Mouse (Mus musculus) embryo, embryonic 11 days (tissue): ENCODE results near the gene Zfhx3.

Source experiments
- DNase-seq: peaks from one replicate; pipeline ENCODE4 v3.0.0-alpha.2; 2015

Zfhx3 gene

DNA sequence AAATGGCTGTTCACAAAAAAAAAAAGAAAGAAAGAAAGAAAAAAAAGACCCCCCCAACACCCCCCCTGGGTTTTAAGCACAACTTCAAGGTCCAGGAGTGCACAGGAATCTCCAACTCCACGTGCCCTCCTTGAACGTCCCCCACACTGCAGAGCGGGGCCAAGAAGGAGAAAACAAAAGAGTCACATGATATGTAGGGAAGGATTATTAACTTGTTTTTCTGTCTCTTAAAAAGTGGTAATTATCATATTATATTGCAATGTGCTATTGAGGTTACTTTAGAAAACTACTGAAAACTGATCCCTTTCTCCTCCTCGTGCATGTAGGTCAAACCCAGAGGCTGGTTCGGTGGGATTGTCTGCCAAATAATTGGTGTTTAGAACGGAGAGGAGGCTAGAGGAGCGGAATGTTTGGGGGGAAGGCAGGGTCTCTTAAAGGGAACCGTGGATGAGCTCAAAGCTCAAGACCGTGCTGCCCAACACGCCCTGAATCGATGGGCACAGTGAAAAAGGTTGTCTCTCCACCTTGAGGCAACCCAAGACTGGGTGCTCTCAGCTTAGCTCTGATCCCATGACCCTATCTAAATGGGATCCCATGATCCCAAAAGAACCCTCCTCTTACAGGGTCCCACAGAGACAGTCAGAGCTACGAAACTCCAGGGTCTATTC lies 612.3 kb downstream of the Zfhx3 start:
- DNase-seq = no peak

GRCm38 (mm10) chr8:108563420-108563819 lies 621.0 kb downstream of the Zfhx3 start:
- DNase-seq = no peak

DNA sequence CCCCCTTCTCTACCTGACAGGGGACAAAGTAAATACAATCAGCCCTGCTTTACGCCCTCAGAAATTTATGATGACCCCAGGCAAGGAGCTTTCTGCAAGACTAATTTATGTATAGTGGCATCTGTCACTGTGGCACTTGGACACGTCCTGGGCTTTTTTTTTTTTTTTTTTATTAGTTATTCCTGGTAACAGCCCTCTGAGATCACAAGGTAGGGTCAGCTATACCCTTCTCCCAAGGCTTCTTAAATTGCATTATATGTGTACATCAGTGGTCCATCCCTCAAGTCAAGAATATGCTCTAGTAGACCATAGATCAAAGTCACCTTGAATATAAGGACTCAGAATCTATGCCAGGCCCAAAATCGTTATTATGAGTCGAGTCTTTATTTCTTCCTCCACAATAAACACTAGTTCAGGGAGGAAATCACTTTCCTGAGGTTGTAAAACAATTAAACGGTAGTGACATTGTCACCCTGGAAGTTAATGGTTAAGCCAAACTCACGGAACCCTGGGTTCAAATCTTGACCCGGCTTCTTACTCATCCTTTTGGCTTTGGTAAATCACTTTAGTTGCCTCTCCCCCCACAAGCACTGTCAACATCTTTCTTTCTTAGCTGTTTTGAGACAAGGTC lies 621.6 kb downstream of the Zfhx3 start:
- DNase-seq = no peak

GRCm38 (mm10) chr8:108566035-108566434 lies 623.6 kb downstream of the Zfhx3 start:
- DNase-seq = no peak

DNA sequence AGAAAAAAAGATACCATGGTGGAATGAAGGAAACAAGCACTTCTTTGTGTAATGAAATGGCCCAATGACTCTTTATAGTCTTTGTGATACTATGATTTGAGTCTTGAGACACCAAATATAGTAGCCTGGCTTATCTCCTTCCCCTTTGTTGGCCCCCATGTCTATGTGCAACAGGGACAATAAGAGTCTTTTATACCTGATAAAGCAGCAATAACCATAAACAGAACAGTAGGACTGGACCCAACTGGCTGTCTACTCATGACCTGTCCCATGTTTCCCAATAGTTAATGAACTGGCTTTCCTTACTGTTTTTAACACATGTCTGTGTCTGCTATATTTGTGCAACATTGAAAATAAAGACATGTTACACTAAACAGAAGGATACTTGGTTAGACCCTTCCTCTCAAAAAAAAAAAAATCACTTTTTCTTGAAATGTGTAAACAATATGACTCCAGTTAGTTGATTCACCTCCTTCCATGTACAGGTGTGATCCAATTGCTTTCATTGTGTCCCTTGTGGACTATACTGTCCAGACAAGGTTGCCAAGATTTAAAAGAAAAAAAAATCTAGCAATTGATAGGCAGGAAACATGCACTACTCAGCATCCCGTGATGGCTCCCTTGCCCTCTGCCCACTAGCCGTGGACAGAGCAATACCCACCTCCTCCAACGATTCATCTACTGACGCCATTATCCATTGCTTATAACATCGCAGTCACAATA lies 631.0 kb downstream of the Zfhx3 start:
- DNase-seq = no peak

DNA sequence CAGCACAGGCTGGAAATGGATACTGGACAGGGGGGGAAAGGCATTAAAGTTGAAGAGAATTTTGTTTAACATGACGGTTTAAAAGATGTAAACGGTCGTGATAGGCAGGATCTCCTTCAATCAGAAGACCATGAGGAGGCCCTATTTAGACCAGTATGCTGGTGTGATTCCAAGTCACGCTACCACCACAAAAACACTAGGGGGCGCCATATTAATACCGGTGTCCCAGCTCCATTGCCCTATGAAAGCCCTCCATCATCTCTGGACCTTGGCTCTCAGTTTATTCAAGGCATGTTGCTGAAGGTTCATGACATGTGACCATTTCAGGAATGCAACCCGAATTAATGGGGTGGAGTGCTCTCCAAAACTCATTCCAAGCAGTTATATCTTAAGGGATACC lies 631.7 kb downstream of the Zfhx3 start:
- DNase-seq = peak; percentile 57

- DNase-seq = no peak
Observed at GRCm38 (mm10) chr8:108577571-108577970, 635.1 kb downstream of the Zfhx3 start.

DNA sequence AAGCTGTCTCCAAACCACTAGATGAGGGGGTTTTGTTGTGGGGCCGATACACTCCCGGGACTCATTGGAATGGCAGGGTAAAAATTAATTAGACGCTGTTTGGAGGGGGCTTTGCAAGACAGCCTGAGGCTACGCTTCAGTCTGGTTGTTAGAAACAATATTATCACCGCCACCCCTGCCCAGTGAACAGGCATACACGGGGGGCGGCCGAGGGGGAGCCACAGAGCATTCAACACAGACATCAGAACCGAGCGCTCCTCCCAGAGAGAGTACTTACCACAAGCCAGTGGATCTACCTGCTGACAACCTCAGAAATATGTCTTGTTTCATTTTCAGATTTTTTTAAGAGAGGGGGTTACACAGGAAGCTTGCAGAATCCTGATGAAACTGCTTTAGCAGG lies 635.9 kb downstream of the Zfhx3 start:
- DNase-seq = no peak

- DNase-seq = peak; percentile 31
Observed at GRCm38 (mm10) chr8:108579808-108580207, 637.4 kb downstream of the Zfhx3 start.

- no peak for DNase-seq
Observed at GRCm38 (mm10) chr8:108580364-108580763, 637.9 kb downstream of the Zfhx3 start.

- DNase-seq = no peak
Observed at GRCm38 (mm10) chr8:108581557-108581956, 639.1 kb downstream of the Zfhx3 start.

GRCm38 (mm10) chr8:108582251-108582650 lies 639.8 kb downstream of the Zfhx3 start:
- DNase-seq = no peak

DNA sequence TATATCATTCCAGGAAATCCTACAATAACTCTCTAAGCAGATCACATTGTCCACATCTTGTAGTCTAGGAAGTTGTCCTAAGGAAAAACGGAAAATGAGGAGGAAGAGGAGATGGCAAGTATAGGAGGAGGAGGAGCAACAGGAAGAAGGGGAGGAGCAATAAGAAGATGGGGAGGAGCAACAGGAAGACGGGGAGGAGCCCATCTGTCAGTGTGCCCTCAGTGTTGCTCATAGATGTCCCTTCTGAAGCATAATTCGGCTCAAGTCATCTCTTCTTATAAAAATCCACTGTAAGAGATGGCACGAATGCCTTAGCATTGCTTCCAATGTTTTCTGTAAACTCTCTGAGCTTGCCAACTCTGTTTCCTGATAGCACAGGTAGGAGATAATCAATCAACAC lies 640.8 kb downstream of the Zfhx3 start:
- no peak for DNase-seq

DNA sequence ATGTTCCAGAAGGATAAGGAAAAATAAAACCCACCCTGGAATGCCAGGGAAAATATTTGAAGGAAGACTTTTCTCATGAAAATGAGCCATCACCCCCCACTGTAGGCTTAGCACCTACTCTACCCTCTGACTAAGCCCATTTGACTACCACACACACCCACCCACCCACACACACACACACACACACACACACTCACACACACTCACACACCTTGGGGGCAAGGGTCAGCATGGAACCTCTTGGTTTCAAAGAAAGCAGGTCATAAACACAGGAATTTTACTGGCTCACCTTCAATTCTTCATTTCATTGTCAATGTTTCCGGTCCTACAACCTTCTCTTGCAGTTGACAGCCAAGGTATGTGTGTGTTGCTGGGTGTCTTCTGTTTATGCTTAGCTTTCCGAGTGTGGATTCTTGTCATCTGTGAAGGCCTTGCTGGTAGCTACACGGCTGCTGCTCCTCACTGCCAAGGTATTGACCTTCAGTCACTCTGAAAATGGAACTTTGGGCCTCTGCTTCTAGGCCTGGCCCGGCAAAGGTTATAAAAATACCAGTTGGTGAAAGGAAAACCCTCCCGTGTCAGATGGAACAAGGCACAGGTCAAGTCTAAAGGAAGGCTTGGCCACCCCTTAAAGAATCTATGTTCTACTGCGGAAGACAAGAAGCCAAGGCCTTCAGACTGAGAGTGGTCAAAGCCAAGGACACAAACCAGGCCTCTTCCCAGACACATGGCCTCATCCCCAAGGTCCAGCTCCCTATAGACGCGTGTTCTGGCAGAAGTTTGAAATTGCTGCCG lies 641.6 kb downstream of the Zfhx3 start:
- DNase-seq = no peak

GRCm38 (mm10) chr8:108584662-108584978 lies 642.2 kb downstream of the Zfhx3 start:
- no peak for DNase-seq

DNA sequence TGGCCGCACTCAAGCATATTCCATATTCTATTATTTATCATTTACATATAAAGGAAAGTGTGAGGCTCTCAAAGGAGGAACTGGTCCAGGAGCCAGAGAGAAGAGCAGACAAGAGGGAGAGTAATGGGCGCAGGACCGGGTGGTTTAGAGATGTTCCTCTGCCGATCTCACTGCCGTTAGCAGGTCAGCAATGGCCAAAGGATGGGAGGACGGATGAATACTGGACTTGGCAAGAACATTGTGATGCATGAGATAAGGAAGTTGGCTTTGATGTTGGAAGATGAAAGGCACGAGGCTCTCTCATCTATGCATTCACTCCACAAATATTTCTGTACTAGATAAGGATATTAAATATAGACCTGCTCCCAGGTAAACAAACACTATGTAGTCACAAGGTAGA lies 648.6 kb downstream of the Zfhx3 start:
- DNase-seq = no peak

GRCm38 (mm10) chr8:108592028-108592724 lies 649.7 kb downstream of the Zfhx3 start:
- DNase-seq = no peak

DNA sequence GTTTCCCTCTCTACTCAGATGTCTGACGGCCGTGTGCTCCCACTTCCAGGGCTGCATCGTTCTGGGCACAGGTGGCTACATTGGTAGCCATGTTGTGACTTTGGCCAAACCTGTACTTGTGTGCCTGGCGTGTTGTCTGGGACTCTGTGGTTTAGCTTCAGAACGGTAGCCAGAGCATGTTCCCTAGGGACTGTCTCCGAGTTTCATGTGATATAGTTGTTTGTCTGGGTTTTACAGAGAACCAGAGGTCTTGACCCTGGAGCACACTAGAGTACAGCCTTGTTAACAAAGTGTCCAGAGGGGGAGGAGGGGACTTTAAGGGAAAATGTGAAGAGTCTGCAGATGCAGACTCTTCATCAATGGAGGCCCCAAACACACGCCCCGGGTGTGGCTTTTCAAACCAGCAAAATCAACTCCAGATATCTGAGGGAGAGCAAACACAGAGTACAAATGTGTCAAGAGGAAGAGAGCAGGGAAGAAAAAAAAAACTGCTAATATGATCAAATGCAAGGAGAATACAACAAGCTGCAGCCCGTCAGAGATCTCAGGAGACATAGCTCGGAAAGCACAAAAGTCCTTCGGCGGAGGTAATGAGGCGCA lies 650.6 kb downstream of the Zfhx3 start:
- DNase-seq = peak; percentile 53

GRCm38 (mm10) chr8:108593891-108594290 lies 651.4 kb downstream of the Zfhx3 start:
- peak; percentile 80 for DNase-seq

DNA sequence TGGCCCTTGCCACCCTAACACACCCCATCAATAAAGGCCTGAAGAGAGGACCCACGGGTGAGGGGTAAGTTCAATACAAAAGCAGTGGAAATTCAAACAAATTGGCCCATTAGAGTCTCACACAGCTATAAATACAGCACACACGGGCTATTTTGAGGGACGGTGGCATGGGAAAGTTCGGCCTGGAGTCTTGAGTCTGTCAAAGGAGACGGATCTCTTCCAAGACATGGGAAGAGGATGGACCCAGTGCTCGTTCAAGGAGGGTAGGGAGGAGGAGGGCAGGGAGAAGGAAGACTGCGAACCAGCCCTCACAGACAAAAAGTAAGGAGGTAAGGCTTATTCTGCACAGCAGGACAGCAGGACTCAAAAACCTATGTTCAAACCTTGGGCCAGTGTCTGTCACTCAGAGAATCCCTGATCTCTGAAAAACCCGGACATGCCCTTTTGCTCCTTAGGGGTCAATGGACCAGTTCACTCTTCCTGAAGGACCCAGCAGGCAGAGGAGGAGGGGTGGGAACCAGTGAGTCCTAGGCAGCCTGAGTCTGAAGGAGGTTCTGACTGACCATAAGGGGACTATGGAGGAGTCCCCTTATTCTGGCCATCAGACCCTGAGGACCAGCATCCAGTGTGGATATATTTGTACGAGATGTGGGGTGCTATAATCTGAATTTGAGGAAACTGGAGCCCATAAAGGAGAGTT lies 652.1 kb downstream of the Zfhx3 start:
- peak; percentile 45 for DNase-seq

- peak; percentile 51 for DNase-seq
Observed at GRCm38 (mm10) chr8:108595061-108595419, 652.6 kb downstream of the Zfhx3 start.
